Mouse (Mus musculus): ENCODE measurements around the gene Col1a2. TPM values are rescaled to one million over a fixed set of nuclear protein-coding genes. Genes with fewer than 3 reads are reported as not detected.
A peak's percentile ranks its signal among the peaks of the same experiment; 100 is the strongest.

Gene Col1a2
- polyA plus RNA-seq, 1 experiment from 2014 or later: 344 TPM

- no peak for ATAC-seq (ENCODE audit: low FRiP score, low read depth)
- Histone ChIP-seq H3K36me3 (no peaks in the 10 kb centered on the region), H3K27ac (replicated peaks) (no peak overlapping the region), H3K4me1 (peaks cover 14% of the 10 kb centered on the region; the same call in 1 of the 2 replicates), H3K9ac (replicated peaks) (no peak overlapping the region), H3K27me3 (no peaks in the 10 kb centered on the region), H3K4me2 (replicated peaks) (no peak overlapping the region), H3K4me3 (no peak overlapping the region), H3K9me3 (no peaks in the 10 kb centered on the region)
- 75% methylated on average over 2 of the region's 2 CpGs for WGBS
These were observed 10.9 kb upstream of the Col1a2 start for GRCm38 (mm10) chr6:4493666-4494065.

- ATAC-seq (ENCODE audit: low FRiP score, low read depth): no peak
- Histone ChIP-seq H3K4me2 (replicated peaks) (no peak overlapping the region), H3K36me3 (no peaks in the 10 kb centered on the region), H3K9ac (replicated peaks) (no peak overlapping the region), H3K4me1 (no peaks in the 10 kb centered on the region), H3K27ac (replicated peaks) (no peak overlapping the region), H3K4me3 (no peak overlapping the region), H3K9me3 (no peaks in the 10 kb centered on the region), H3K27me3 (no peaks in the 10 kb centered on the region)
- WGBS: 78% methylated on average over 1 of the region's 1 CpGs
These were observed 8.2 kb upstream of the Col1a2 start for GRCm38 (mm10) chr6:4496428-4496827.

DNA sequence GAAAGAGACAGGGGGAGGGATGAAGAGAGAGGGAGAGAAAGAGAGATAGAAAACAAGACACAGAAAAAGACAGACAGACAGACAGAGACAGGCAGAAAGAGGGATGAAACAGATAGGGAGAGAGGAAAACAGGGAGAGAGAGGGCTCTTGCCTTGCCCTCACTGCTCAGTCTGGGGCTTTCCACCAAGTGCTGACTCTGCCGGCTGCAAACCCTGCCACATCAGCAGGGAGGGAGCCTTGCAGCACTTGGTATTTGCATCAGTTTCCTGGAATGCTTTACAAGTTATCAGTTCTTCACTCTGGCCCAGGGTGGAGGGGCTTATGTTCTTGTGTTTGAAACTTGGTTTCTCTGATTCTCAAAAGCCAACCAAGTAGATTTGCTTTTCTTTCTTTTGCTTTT, 1.5 kb upstream of the Col1a2 start:
- Histone ChIP-seq H3K4me1 (peaks cover 12% of the 10 kb centered on the region), H3K27me3 (peaks cover 21% of the 10 kb centered on the region), H3K27ac (replicated peaks) (no peak overlapping the region), H3K9ac (replicated peaks) (no peak overlapping the region), H3K36me3 (no peaks in the 10 kb centered on the region), H3K4me2 (replicated peaks) (no peak overlapping the region), H3K4me3 (no peak overlapping the region), H3K9me3 (no peaks in the 10 kb centered on the region)
- WGBS: 7% methylated on average over 1 of the region's 1 CpGs
- ATAC-seq (ENCODE audit: low FRiP score, low read depth): no peak

DNA sequence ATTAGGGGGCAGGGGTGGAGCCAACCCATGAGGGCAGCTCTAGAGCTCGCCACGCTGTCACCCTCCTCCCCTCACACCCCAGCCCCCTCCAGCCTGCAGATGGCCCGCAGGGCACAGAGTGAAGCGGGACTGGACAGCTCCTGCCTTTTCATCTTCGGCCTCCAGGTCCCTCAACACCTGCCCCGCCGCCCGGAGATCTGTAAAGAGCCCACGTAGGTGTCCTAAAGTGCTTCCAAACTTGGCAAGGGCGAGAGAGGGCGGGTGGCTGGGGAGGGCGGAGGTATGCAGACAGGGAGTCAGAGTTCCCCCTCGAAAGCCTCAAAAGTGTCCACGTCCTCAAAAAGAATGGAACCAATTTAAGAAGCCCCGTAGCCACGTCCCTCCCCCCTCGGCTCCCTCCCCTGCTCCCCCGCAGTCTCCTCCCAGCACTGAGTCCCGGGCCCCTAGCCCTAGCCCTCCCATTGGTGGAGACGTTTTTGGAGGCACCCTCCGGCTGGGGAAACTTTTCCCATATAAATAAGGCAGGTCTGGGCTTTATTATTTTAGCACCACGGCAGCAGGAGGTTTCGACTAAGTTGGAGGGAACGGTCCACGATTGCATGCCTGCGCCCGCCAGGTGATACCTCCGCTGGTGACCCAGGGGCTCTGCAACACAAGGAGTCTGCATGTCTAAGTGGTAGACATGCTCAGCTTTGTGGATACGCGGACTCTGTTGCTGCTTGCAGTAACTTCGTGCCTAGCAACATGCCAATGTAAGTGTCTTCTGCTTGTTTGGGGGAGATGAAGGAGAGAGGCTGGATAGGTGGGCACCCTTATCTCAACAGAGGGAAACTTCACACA, 764 bp downstream of the Col1a2 start:
- no peaks in the 10 kb centered on the region for H3K36me3 ChIP-seq
- no peaks in the 10 kb centered on the region for H3K9me3 ChIP-seq
- peak overlapping the region; percentile 41; the same call in 1 of the 2 replicates for H3K9ac ChIP-seq (replicated peaks)
- H3K4me1 ChIP-seq: peaks cover 12% of the 10 kb centered on the region
- H3K27ac ChIP-seq (replicated peaks): no peak overlapping the region
- H3K4me2 ChIP-seq (replicated peaks): peak overlapping the region; percentile 78
- under 1% methylated on average over 31 of the region's 31 CpGs for WGBS
- ATAC-seq (ENCODE audit: low FRiP score, low read depth): peak; percentile 87
- H3K27me3 ChIP-seq: peaks cover 21% of the 10 kb centered on the region
- H3K4me3 ChIP-seq: peak overlapping the region; percentile 41

- Histone ChIP-seq H3K27ac (replicated peaks) (no peak overlapping the region), H3K27me3 (peaks cover 21% of the 10 kb centered on the region), H3K4me2 (replicated peaks) (peak overlapping the region; percentile 78), H3K36me3 (no peaks in the 10 kb centered on the region), H3K9me3 (no peaks in the 10 kb centered on the region), H3K4me1 (peaks cover 12% of the 10 kb centered on the region), H3K4me3 (peak overlapping the region; percentile 41; the same call in 1 of the 2 replicates), H3K9ac (replicated peaks) (no peak overlapping the region)
- no peak for ATAC-seq (ENCODE audit: low FRiP score, low read depth)
- 5% methylated on average over 11 of the region's 11 CpGs for WGBS
These were observed 1.5 kb downstream of the Col1a2 start for GRCm38 (mm10) chr6:4506106-4506505.

DNA sequence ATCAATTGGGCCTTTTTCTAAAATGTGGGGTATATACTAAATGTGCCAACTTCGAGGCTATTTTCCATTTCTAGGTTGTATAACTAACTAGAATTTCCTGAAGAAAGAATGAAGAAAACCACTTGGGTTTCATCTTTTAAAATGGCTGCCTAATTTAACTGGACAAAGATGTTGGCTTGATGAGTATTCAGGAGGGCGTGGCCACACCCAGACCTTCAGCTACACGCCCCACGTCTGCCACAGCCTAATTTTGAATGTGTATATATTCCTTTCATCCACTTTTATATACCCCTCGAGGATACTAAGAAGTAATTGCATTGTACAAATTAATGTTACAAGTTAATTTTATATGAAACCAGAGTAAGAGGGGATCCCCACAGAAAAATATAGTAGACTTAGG, 2.2 kb downstream of the Col1a2 start:
- peaks cover 21% of the 10 kb centered on the region for H3K27me3 ChIP-seq
- H3K9me3 ChIP-seq: no peaks in the 10 kb centered on the region
- no peak overlapping the region for H3K4me3 ChIP-seq
- H3K36me3 ChIP-seq: no peaks in the 10 kb centered on the region
- H3K4me1 ChIP-seq: peaks cover 12% of the 10 kb centered on the region
- 78% methylated on average over 5 of the region's 5 CpGs for WGBS
- ATAC-seq (ENCODE audit: low FRiP score, low read depth): no peak
- H3K9ac ChIP-seq (replicated peaks): no peak overlapping the region
- no peak overlapping the region for H3K4me2 ChIP-seq (replicated peaks)
- H3K27ac ChIP-seq (replicated peaks): no peak overlapping the region

DNA sequence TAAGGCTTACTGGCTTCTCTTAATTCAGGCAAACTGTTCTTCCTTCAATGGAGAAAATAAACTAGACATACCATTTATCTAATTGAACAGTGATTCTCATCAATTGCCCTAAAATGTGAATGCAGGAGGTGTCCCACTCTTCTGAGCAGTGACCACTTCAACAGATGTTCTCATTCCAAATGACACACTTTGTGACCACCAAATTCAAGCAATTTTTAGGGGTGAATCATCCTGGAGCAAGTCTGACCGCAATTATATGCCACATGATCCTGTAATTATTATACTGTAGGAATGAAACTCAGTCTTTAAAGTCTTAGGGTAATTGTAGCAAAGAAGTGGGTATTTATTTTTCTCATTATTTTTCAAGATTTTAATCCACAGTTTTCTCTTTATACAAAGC, 2.7 kb downstream of the Col1a2 start:
- Histone ChIP-seq H3K9me3 (no peaks in the 10 kb centered on the region), H3K27me3 (peaks cover 21% of the 10 kb centered on the region), H3K9ac (replicated peaks) (no peak overlapping the region), H3K4me1 (peaks cover 12% of the 10 kb centered on the region), H3K27ac (replicated peaks) (no peak overlapping the region), H3K4me3 (no peak overlapping the region), H3K36me3 (no peaks in the 10 kb centered on the region), H3K4me2 (replicated peaks) (no peak overlapping the region)
- no peak for ATAC-seq (ENCODE audit: low FRiP score, low read depth)
- WGBS: 79% methylated on average over 1 of the region's 1 CpGs

GRCm38 (mm10) chr6:4508279-4508678, 3.7 kb downstream of the Col1a2 start:
- H3K9me3 ChIP-seq: no peaks in the 10 kb centered on the region
- no peaks in the 10 kb centered on the region for H3K36me3 ChIP-seq
- 83% methylated on average over 4 of the region's 4 CpGs for WGBS
- no peak overlapping the region for H3K4me2 ChIP-seq (replicated peaks)
- H3K9ac ChIP-seq (replicated peaks): no peak overlapping the region
- peaks cover 12% of the 10 kb centered on the region for H3K4me1 ChIP-seq
- peaks cover 21% of the 10 kb centered on the region for H3K27me3 ChIP-seq
- no peak overlapping the region for H3K27ac ChIP-seq (replicated peaks)
- no peak for ATAC-seq (ENCODE audit: low FRiP score, low read depth)
- no peak overlapping the region for H3K4me3 ChIP-seq

- Histone ChIP-seq H3K9me3 (no peaks in the 10 kb centered on the region), H3K36me3 (no peaks in the 10 kb centered on the region), H3K4me3 (no peak overlapping the region), H3K4me1 (peaks cover 12% of the 10 kb centered on the region), H3K27ac (replicated peaks) (no peak overlapping the region), H3K9ac (replicated peaks) (no peak overlapping the region), H3K4me2 (replicated peaks) (no peak overlapping the region), H3K27me3 (peaks cover 19% of the 10 kb centered on the region)
- ATAC-seq (ENCODE audit: low FRiP score, low read depth): no peak
- WGBS: 79% methylated on average over 4 of the region's 4 CpGs
These were observed 4.8 kb downstream of the Col1a2 start for GRCm38 (mm10) chr6:4509395-4509794.

DNA sequence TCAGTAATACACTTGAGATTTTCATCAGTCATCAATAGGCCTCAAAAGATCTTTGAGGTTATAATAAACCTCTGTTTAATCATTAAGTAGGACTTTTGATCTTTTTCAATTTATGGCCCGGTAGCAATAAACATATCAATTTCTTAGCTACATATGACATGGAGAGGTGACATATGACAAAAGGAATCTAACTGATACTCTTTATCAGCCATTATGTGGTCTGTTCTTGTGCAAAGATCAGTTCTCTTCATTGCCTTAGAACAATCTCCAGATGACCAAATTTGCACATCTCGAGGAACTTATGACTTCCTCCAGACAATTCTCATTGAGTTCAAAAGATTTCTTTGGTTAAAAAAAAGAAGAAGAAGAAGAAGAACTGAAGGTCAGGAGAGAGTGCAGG, 10.1 kb downstream of the Col1a2 start:
- Histone ChIP-seq H3K9ac (replicated peaks) (no peak overlapping the region), H3K4me3 (no peak overlapping the region), H3K27me3 (no peaks in the 10 kb centered on the region), H3K4me1 (no peaks in the 10 kb centered on the region), H3K36me3 (no peaks in the 10 kb centered on the region), H3K4me2 (replicated peaks) (no peak overlapping the region), H3K9me3 (no peaks in the 10 kb centered on the region), H3K27ac (replicated peaks) (no peak overlapping the region)
- 86% methylated on average over 2 of the region's 2 CpGs for WGBS
- ATAC-seq (ENCODE audit: low FRiP score, low read depth): no peak

GRCm38 (mm10) chr6:4521031-4521430, 16.4 kb downstream of the Col1a2 start:
- Histone ChIP-seq H3K4me1 (no peaks in the 10 kb centered on the region), H3K9me3 (no peaks in the 10 kb centered on the region), H3K9ac (replicated peaks) (no peak overlapping the region), H3K27me3 (no peaks in the 10 kb centered on the region), H3K4me2 (replicated peaks) (no peak overlapping the region), H3K4me3 (no peak overlapping the region), H3K27ac (replicated peaks) (no peak overlapping the region), H3K36me3 (no peaks in the 10 kb centered on the region)
- ATAC-seq (ENCODE audit: low FRiP score, low read depth): no peak
- 88% methylated on average over 3 of the region's 3 CpGs for WGBS

- Histone ChIP-seq H3K4me3 (no peak overlapping the region), H3K9ac (replicated peaks) (no peak overlapping the region), H3K9me3 (no peaks in the 10 kb centered on the region), H3K4me1 (no peaks in the 10 kb centered on the region), H3K4me2 (replicated peaks) (no peak overlapping the region), H3K27me3 (no peaks in the 10 kb centered on the region), H3K36me3 (no peaks in the 10 kb centered on the region), H3K27ac (replicated peaks) (no peak overlapping the region)
- WGBS: 90% methylated on average over 7 of the region's 7 CpGs
- ATAC-seq (ENCODE audit: low FRiP score, low read depth): no peak
These were observed 23.8 kb downstream of the Col1a2 start for GRCm38 (mm10) chr6:4528439-4528838.

All from midbrain, embryonic 12.5 days (tissue).